Mouse (Mus musculus): ENCODE data around the gene Msh2.

GRCm38 (mm10) chr17:87671890-87672660 lies at the start of gene Msh2:
- TF ChIP-seq CTCF (IDR thresholded peaks at IDR 0.05; ENCODE audit: low read depth) = no peak
- no peak for TF ChIP-seq EP300 (IDR thresholded peaks at IDR 0.05; ENCODE audit: low read depth)

Data from liver, postnatal 0 days (tissue).